ENCODE assay signal across 28 mouse cellular contexts in the genomic region with DNA sequence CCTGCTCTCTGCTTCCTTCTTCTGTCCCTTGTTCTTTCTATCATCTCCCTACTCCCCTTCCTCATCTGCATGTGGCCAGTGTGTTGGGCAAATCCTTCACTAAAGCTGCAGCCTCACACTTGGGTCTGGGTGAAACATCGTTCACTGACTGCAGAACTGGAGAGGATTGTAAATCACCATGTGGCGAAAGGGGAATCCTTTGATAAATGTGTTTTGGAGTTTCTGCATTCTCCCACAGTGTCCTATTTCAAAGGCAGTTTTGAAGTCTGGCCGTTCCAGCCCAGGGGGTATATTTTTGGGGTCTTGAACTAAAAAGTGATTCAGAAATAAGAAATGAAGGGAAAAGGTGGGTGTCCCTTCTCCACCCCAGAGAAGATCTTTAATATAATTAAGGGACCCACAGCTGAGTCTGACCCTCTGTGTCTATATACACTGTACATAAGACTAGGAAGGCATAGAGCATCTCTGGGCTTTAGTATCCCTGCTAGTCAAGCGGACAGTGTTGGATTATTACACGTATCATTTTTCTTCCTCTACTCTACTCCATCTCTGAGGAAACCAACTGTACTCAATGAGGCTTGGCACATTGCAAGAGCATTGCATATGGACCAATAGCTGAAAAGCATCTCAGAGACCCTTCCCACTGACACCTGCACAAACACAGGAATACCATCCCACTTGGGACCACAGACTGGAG. TPM values are rescaled to one million over a fixed set of nuclear protein-coding genes. Genes with fewer than 3 reads are reported as not detected.
DNase-seq lines count a peak whose midpoint lies in the region; ATAC-seq lines count a peak whose summit lies in the region.
"Had no signal": no experiment of that assay in that cellular context is flagged by ENCODE, and none has a peak within 500 bp of the region (broad histone marks: within the 10 kb centered on the region; RNA-seq: fewer than 3 reads in every experiment).

No protein-coding gene starts in this region.

- ATAC-seq in kidney, embryonic 15.5 days (replicated peaks; ENCODE audit: low FRiP score), result peak; percentile 54; the same call in 1 of the 2 replicates
- ATAC-seq: CD4-positive, CD25-positive, alpha-beta regulatory T cell, adult 4 months; forebrain, embryonic 16.5 days; inflammation-experienced regulatory T-cells, adult 6 months; midbrain, embryonic 16.5 days had no signal

- H3K36me3 ChIP-seq in kidney, embryonic 15.5 days, result no peaks in the 10 kb centered on the region
- H3K36me3 ChIP-seq: hindbrain, embryonic 15.5 days; limb, embryonic 12.5 days; liver, embryonic 15.5 days had no signal

- H3K4me3 ChIP-seq in kidney, embryonic 15.5 days (replicated peaks), result no peak overlapping the region
- H3K4me3 ChIP-seq: erythroblast, embryonic 14.5 days; hindbrain, embryonic 15.5 days; limb, embryonic 12.5 days; liver, embryonic 15.5 days had no signal

- H3K27me3 ChIP-seq in kidney, embryonic 15.5 days, result no peaks in the 10 kb centered on the region
- H3K27me3 ChIP-seq: hindbrain, embryonic 15.5 days; limb, embryonic 12.5 days; liver, embryonic 15.5 days had no signal

- H3K27ac ChIP-seq in kidney, embryonic 15.5 days, result no peak overlapping the region
- H3K27ac ChIP-seq: hindbrain, embryonic 15.5 days; limb, embryonic 12.5 days; liver, embryonic 15.5 days; stomach, postnatal 0 days had no signal

- peaks cover 10% of the 10 kb centered on the region for H3K4me1 ChIP-seq in kidney, embryonic 15.5 days
- H3K4me1 ChIP-seq: hindbrain, embryonic 15.5 days; liver, embryonic 15.5 days had no signal

- peak; percentile 38 for DNase-seq in embryo, embryonic 10 days (ENCODE audit: low spot score)
- no peak for DNase-seq in embryo, embryonic 9.5 days (ENCODE audit: extremely low spot score)
- DNase-seq in kidney, adult 9 months, result no peak
- peak; percentile 53 for DNase-seq in forelimb bud, embryonic 11.5 days (ENCODE audit: low read depth, low spot score)
- no peak for DNase-seq in spleen, postnatal 14 days (ENCODE audit: low spot score in 2 of 2)
- no peak for DNase-seq in spleen, adult 12 weeks (ENCODE audit: low spot score)
- DNase-seq: adrenal gland, postnatal 25 days; cerebellum, adult 9-10 months; gastrocnemius, postnatal 10 days; kidney, adult 11 months; kidney, postnatal 14 days; lung, embryonic 14.5 days; right cerebral cortex, postnatal 25 days; spleen, adult 18-20 months; thymus, adult 2 months; thymus, postnatal 4 days had no signal

- 23% methylated on average over 5 of the region's 5 CpGs for WGBS in kidney, embryonic 15.5 days

- H3K4me2 ChIP-seq in kidney, embryonic 15.5 days, result no peak overlapping the region
- H3K4me2 ChIP-seq: heart, embryonic 11.5 days; hindbrain, embryonic 15.5 days; limb, embryonic 12.5 days; liver, embryonic 15.5 days; lung, embryonic 14.5 days; midbrain, embryonic 11.5 days had no signal

- H3K9me3 ChIP-seq in kidney, embryonic 15.5 days (replicated peaks), result no peaks in the 10 kb centered on the region
- H3K9me3 ChIP-seq: hindbrain, embryonic 15.5 days; limb, embryonic 12.5 days; liver, embryonic 15.5 days had no signal

- H3K9ac ChIP-seq in kidney, embryonic 15.5 days, result no peak overlapping the region
- H3K9ac ChIP-seq: hindbrain, embryonic 15.5 days; limb, embryonic 12.5 days; liver, embryonic 15.5 days; lung, embryonic 14.5 days had no signal

RNA-seq across cellular contexts. Expression of a gene that starts 18.4 kb away (rescaled TPM):
- polyA plus RNA-seq in kidney, embryonic 15.5 days (2015; fragmentation: Nextera tagmentation; extraction: Ambion mirVana), result 3.8 and 4.0 TPM in 2 replicates

Comparison
In these comparisons a context has a peak if more than half of its experiments do, and no peak if none do; other contexts are left out.
1. DNase-seq: peak in embryo, embryonic 10 days (single experiment) and forelimb bud, embryonic 11.5 days (single experiment); none in embryo, embryonic 9.5 days (single experiment), kidney, adult 9 months (single experiment), spleen, postnatal 14 days (0 of 2) and spleen, adult 12 weeks (single experiment).